Mouse (Mus musculus) heart, postnatal 0 days (tissue): ENCODE measurements around the gene Fam221b.

Experiments
- CTCF ChIP-seq: IDR thresholded peaks from 2 replicates; pipeline ENCODE4 v1.5.1; 2016; ENCODE audit warnings: antibody characterized with exemption, control low read depth, low read depth
- EP300 ChIP-seq: IDR thresholded peaks from 2 replicates; pipeline ENCODE4 v1.6.1; 2016; ENCODE audit warnings: antibody characterized with exemption, low read depth

DNA sequence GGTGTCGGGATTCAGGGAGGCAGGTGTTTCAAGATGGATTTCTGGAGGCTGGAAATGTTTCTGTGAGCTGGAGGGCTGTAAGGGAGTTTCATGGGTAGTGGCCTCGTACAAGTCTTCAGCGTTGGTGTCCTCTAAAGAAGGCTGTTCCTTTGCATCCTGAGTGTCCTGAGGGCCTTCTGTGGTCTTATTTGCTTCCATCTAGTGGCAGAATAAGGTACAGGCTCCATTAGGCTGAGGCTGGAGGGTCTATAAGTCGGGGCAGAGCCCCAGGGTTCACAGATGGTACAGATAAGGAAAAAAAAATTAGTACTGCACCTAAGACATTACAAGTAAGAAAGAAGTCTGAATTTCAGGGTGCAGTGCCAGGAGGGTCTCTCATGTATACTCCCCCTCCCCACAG is 2.5 kb downstream of the Fam221b start:
- TF ChIP-seq CTCF (peak; percentile 63), EP300 (no peak)
